Mouse (Mus musculus) monocyte, adult 5-6 weeks (primary cell): ENCODE results near the gene Gdpgp1. TPM values are rescaled to one million over a fixed set of nuclear protein-coding genes. Genes with fewer than 3 reads are reported as not detected.

ENCODE experiments used
- total RNA-seq: library from RNA; stranded (forward); fragments of 200-1000, 200-491, 200-594 nt; gene quantifications from 3 replicates; pipeline ENCODE4 v1.2.3, GENCODE M21; 2017

Gene Gdpgp1
- total RNA-seq, 1 experiment from 2014 or later: 0.86 TPM

Other genes with a start within 250 kb of the Gdpgp1 start
- 55.9 to 77.3 TPM (median 60.7 TPM) in 3 replicates for gene Zfp710, start 208.1 kb upstream of the Gdpgp1 start, total RNA-seq
- gene Idh2, start 117.5 kb upstream of the Gdpgp1 start, total RNA-seq: 23.3 to 27.2 TPM (median 24.2 TPM) in 3 replicates
- 7.4 to 9.3 TPM (median 9.1 TPM) in 3 replicates for gene Sema4b, start 46.0 kb upstream of the Gdpgp1 start, total RNA-seq
- gene Cib1, start 52 bp upstream of the Gdpgp1 start, total RNA-seq: 37.5 to 51.3 TPM (median 45.7 TPM) in 3 replicates
- 3.0 TPM in 1 of 3 replicates, not detected in the others for gene Ttll13, start 13.5 kb downstream of the Gdpgp1 start, total RNA-seq
- 22.5 to 35.4 TPM (median 27.3 TPM) in 3 replicates for gene Ngrn, start 28.4 kb downstream of the Gdpgp1 start, total RNA-seq
- gene Vps33b, start 36.8 kb downstream of the Gdpgp1 start, total RNA-seq: 35.8 to 53.3 TPM (median 47.4 TPM) in 3 replicates
- gene Prc1, start 61.6 kb downstream of the Gdpgp1 start, total RNA-seq: 6.3 to 11.8 TPM (median 7.3 TPM) in 3 replicates
- gene Rccd1, start 91.6 kb downstream of the Gdpgp1 start, total RNA-seq: 4.0 to 14.3 TPM (median 4.7 TPM) in 3 replicates
- 28.3 to 50.6 TPM (median 33.6 TPM) in 3 replicates for gene Unc45a, start 108.1 kb downstream of the Gdpgp1 start, total RNA-seq
- 0.21 to 6.1 TPM (median 1.5 TPM) in 3 replicates for gene Hddc3, start 110.2 kb downstream of the Gdpgp1 start, total RNA-seq
- 12.8 to 20.6 TPM (median 18.0 TPM) in 3 replicates for gene Man2a2, start 138.5 kb downstream of the Gdpgp1 start, total RNA-seq
- 117 to 175 TPM (median 150 TPM) in 3 replicates for gene Fes, start 155.1 kb downstream of the Gdpgp1 start, total RNA-seq
- gene Furin, start 172.6 kb downstream of the Gdpgp1 start, total RNA-seq: 31.1 to 46.2 TPM (median 34.3 TPM) in 3 replicates